Mouse (Mus musculus) mouse embryonic stem cell (cell line): ENCODE measurements around the gene Oaz3.

Experiments
- in situ Hi-C, 2 experiments: fragments of 300-500 bp; cut with MboI; formaldehyde crosslinking; loops; 1 replicate in 1 of 2; 3 replicates in 1 of 2; pipeline ENCODE4 v1.14.3; 2019 to 2020; ENCODE audit warnings: low sequenced_read_pairs in 2 of 2, low pct_unique_long_range_greater_than_20kb in 1 of 2, mixed read lengths in 1 of 2; ENCODE audit not compliant: unreplicated experiment in 1 of 2

Oaz3 gene

GRCm38 (mm10) chr3:94463926-94464578, 20.3 kb upstream of the Oaz3 start:
- in situ Hi-C loops: no loop called here

GRCm38 (mm10) chr3:94459834-94460233, 16.1 kb upstream of the Oaz3 start:
- in situ Hi-C loops: loop anchor here (5.0 to 10.0 kb wide), 4 partner anchors 37 to 135 kb away; no protein-coding TSS in a partner anchor

- in situ Hi-C loops: loop anchor here (5.0 to 10.0 kb wide), 4 partner anchors 40 to 138 kb away; no protein-coding TSS in a partner anchor
Observed at GRCm38 (mm10) chr3:94457055-94457454, 13.3 kb upstream of the Oaz3 start.

GRCm38 (mm10) chr3:94456529-94457000, 12.8 kb upstream of the Oaz3 start:
- in situ Hi-C loops: loop anchor here (5.0 to 10.0 kb wide), 4 partner anchors 41 to 138 kb away; no protein-coding TSS in a partner anchor

- in situ Hi-C loops: no loop called here
Observed at GRCm38 (mm10) chr3:94449377-94449776, 5.7 kb upstream of the Oaz3 start.

GRCm38 (mm10) chr3:94442951-94443596, 641 bp downstream of the Oaz3 start, which contains the start of gene Mrpl9:
Gene Mrpl9 (plus strand): TSS chr3:94443318.
- in situ Hi-C loops: no loop called here

GRCm38 (mm10) chr3:94441182-94441581, 2.5 kb downstream of the Oaz3 start:
- in situ Hi-C loops: no loop called here

- in situ Hi-C loops: no loop called here
Observed at GRCm38 (mm10) chr3:94436420-94436819, 7.3 kb downstream of the Oaz3 start.

- in situ Hi-C loops: no loop called here
Observed at GRCm38 (mm10) chr3:94434305-94434704, 9.4 kb downstream of the Oaz3 start.

- in situ Hi-C loops: no loop called here
Observed at GRCm38 (mm10) chr3:94430980-94431379, 12.7 kb downstream of the Oaz3 start.

GRCm38 (mm10) chr3:94413031-94413679, 30.6 kb downstream of the Oaz3 start, which contains the start of gene Tdrkh:
Gene Tdrkh (plus strand): TSS chr3:94413273.
- in situ Hi-C loops: no loop called here

- in situ Hi-C loops: no loop called here
Observed at GRCm38 (mm10) chr3:94412530-94412929, 31.2 kb downstream of the Oaz3 start.

- in situ Hi-C loops: no loop called here
Observed at GRCm38 (mm10) chr3:94405561-94405960, 38.2 kb downstream of the Oaz3 start.

GRCm38 (mm10) chr3:94404366-94405054, 39.2 kb downstream of the Oaz3 start:
- in situ Hi-C loops: no loop called here

GRCm38 (mm10) chr3:94402451-94402850, 41.3 kb downstream of the Oaz3 start:
- in situ Hi-C loops: no loop called here

- in situ Hi-C loops: no loop called here
Observed at GRCm38 (mm10) chr3:94399663-94400310, 43.9 kb downstream of the Oaz3 start.

- in situ Hi-C loops: no loop called here
Observed at GRCm38 (mm10) chr3:94398943-94399481, 44.7 kb downstream of the Oaz3 start.

GRCm38 (mm10) chr3:94398217-94398616, 45.5 kb downstream of the Oaz3 start, which contains the start of gene Lingo4:
Gene Lingo4 (plus strand): TSS chr3:94398517.
- in situ Hi-C loops: no loop called here
